Mouse (Mus musculus): ENCODE measurements around the gene Zfp114.
A peak's percentile ranks its signal among the peaks of the same experiment; 100 is the strongest.

Zfp114 gene

GRCm38 (mm10) chr7:24174618-24175336 lies at the start of gene Zfp114:
Gene Zfp114, plus strand, starts transcription at chr7:24175060.
- DNase-seq (ENCODE audit: extremely low read depth, insufficient read length, low spot score): no peak

- no peak for DNase-seq (ENCODE audit: extremely low read depth, insufficient read length, low spot score)
Measured at GRCm38 (mm10) chr7:24133425-24133995, 41.4 kb upstream of the Zfp114 start.

DNA sequence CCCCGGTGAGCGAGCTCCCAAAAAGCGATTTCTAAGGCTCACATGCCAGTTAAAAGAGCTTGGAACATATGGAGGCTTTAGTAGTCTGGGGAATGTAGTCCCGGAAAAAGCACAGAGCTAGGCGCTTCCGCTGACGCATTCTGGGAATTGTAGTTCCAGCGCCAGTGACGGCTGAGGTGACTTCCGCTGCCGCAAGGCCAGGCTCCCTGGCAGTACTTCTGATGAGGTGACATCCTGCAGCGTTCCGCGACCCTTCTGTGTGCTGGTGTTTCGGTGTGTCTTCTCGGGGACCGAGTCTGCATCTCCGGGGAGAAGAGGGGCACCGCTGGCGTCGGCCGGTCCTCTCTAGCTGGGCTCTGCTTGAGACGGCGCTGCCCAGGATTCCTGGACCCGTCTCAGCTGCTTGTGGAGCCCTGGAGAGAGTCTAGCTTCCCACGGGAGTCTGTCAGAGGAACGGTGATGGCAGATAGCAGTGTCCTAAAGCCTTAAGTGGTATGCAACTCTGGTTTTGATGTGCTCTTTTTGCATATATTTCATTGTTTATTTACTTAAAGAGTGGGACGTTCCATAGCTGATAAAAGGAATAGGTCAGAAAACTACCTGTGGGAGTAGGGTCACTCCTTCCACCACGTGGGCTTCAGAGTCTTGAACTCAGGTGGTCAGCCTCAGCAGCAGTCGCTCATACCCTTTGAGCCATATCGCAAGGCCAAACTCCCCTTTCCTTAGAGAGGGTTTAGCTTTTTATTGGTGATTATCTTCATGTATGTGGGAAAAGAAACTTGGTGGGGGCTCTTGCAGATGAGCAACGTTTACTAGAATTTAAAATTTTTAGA lies 40.6 kb upstream of the Zfp114 start, which contains the start of gene Zfp235:
Zfp235 (plus strand) TSS at position 174 of the 833 bp plus-strand sequence.
- peak; percentile 83 for DNase-seq (ENCODE audit: extremely low read depth, insufficient read length, low spot score)

DNA sequence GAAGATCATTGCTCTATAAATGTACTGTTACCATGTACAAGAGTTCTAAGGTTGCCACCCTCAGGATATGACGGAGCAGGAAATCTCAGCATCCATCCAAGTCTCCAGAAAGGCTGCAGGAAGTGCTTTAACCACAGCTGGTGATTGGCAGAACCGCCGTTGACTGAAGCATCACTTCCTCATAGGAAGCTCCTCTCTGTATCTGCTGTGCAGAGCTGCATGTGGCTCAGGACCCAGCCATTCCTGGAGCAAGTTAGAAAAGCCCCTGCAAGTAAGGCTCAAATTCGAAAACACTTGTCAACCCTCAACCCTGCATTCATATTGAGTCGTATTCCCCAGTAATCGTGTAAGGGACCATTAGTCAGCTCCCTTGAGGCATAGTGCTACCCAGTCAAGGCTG lies 32.3 kb upstream of the Zfp114 start:
- no peak for DNase-seq (ENCODE audit: extremely low read depth, insufficient read length, low spot score)

GRCm38 (mm10) chr7:24153272-24153671 lies 21.6 kb upstream of the Zfp114 start:
- DNase-seq (ENCODE audit: extremely low read depth, insufficient read length, low spot score): no peak

DNA sequence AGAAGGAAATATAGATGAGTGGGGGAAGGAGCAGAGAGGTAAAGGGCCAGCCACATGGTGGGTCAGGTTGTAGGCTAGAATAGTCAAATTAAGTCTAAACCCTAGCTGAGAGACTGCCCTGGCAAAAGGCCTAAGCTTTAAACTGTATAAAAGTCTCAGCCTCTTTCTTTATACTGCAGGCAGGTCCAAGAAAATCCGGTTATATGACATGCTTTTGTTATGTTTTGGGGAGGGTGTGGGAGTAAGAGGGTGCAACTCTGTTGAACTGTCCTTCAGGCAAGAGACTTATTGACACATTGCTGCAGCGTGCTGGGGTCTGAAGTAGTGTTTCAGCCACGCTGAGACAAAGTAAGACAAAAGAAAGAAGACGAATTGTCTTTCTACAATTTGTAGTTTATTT lies 2.7 kb upstream of the Zfp114 start:
- no peak for DNase-seq (ENCODE audit: extremely low read depth, insufficient read length, low spot score)

- no peak for DNase-seq (ENCODE audit: extremely low read depth, insufficient read length, low spot score)
Measured at GRCm38 (mm10) chr7:24175337-24175711, 464 bp downstream of the Zfp114 start.

DNA sequence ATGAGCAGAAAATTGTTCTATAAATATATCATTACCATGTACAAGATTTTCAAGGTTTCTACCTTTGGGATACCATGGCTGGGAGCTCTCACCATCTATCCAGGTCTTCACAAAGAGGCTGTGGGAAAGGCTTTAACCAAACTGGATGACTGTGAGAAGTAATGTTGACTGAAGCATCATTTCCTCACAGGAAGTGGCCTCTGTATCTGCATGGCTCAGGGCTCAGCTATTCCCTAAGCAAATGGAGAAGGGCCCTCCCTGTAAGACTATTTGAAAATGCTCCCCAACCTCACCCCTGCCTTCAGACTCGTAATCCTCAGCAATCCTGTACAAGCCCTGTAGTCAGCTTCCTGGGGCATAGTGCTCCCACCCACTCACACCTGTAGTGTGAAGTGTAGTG lies 12.8 kb downstream of the Zfp114 start:
- no peak for DNase-seq (ENCODE audit: extremely low read depth, insufficient read length, low spot score)

DNA sequence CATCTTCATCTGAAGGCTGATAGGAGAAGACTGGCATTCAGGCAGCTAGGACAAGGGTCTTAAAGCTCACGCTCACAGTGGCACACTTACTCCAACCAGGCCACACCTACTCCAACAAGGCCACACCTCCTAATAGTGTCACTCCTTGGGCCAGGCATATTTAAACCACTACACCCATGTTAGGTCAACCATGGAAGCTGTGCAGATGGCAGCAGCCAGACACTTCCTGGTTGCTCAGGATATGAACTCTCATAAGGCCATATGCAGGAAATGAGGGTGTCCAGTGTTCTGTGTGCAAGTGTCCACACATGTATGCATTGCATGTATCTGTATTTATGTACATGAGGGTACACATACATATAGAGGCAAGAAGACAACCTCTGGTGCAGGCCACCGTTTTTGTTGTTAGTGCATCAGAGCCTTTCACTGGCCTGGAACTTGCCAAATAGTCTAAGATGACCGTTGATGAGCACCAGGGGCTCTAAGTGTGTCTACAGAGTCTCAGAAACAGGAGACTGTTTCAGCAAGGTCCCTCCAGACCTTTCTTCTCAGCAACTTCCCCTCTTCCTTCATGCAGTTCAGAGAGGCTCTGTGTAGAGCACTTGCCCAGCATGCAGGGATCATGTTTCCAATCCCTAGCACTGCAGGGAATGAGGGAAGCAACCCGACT lies 14.2 kb downstream of the Zfp114 start:
- DNase-seq (ENCODE audit: extremely low read depth, insufficient read length, low spot score): no peak

- no peak for DNase-seq (ENCODE audit: extremely low read depth, insufficient read length, low spot score)
Measured at GRCm38 (mm10) chr7:24189571-24189944, 14.7 kb downstream of the Zfp114 start.

GRCm38 (mm10) chr7:24191361-24191760 lies 16.5 kb downstream of the Zfp114 start:
- no peak for DNase-seq (ENCODE audit: extremely low read depth, insufficient read length, low spot score)

- no peak for DNase-seq (ENCODE audit: extremely low read depth, insufficient read length, low spot score)
Measured at GRCm38 (mm10) chr7:24193157-24193556, 18.3 kb downstream of the Zfp114 start.

DNA sequence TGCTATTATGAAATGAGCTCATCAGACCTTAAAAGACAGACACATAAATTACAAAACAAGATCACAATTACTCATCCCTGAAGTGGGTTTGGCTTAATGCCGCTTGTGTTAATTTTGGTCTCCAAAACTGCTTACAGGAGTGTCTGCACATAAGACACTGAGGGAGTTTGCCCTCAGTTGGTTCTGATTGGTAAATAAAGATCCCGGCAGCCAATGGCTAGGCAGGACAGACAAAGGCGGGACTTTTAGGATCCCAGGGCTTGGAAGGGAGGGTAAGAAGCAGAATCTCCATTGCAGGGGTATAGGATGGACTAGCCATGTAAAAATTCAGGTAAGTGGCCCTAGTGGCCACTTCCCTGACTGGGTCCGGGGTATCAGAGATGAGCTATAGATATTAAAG lies 22.1 kb downstream of the Zfp114 start:
- DNase-seq (ENCODE audit: extremely low read depth, insufficient read length, low spot score): no peak

DNA sequence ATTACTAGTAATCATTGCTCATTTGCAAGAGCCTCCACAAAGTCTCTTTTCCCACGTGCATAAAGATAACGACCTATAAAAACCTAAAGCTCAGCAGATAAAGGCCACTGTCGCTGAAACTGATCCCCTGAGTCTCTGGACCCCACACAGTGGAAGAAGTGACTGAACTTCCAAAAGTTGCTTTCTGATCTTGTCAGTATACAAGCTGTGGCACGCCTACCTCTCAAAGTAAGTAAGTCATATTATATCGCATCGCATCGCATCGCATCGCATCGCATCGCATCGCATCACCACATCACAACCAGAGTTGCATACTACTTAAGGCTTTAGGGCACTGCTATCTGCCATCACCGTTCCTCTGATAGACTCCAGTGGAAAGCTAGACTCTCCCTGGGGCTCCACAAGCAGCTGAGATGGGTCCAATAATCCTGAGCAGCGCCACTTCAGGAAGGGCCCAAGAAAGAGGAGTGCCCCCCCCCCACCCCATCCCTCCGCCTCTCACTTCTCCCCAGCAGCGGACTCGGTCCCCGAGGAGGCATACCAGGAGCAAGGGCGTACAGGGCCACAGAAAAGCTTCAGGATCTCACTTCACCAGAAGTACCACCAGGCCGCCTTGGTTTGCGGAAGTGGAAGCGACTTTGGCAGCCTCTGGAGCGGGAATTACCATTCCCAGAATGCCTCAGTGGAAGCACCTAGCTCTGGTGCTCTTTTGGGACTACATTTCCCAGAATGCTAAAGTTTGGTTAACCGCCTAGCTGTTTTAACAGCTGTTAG lies 32.8 kb downstream of the Zfp114 start:
- peak; percentile 75 for DNase-seq (ENCODE audit: extremely low read depth, insufficient read length, low spot score)

DNA sequence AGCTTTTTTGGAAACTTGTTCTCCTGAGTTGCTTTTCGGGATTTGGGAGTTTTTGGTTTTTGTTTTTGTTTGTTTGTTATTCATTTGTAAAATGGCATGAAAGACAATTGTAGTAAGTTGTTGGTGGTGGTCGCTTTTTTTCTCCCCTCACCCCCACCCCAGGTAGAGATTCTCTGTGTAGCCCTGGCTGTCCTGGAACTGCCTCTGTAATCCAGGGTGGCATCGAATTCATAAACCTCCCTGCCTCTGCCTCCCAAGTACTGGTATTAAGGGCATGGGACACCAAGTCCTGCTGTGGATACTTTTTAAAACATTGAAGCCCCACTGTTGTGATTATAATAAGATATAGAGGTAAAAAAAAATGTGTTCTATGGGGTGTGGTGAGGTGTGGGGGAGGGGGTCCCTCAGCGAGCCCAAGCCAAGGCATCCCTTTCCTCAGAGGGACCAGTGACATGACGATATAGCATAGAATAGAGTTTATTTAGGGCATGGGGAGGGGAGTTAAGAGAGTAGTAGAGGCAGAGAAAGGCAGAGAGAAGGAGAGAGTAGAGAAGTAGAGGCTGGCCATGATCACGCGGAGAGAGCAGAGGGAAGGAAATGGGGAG lies 33.5 kb downstream of the Zfp114 start:
- DNase-seq (ENCODE audit: extremely low read depth, insufficient read length, low spot score): no peak

DNA sequence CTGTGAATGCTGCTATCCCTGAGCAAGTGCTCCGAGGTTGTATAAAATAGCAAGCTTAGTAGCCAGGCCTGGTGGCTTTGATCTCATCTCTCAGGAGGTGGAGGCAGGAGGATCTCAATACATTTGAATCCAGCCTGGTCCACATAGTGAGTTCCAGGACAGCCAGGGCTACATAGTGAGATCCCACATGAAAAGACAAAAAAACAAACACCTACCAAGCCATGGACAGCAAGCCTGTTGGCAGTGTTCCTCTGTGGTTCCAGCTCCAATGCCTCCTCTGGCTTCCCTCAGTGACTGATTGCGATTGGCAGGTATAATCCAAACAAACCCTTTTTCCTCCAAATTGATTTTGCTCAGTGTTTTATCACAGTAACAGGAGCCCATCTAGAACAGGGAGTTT lies 35.4 kb downstream of the Zfp114 start:
- no peak for DNase-seq (ENCODE audit: extremely low read depth, insufficient read length, low spot score)

GRCm38 (mm10) chr7:24211343-24211742 lies 36.5 kb downstream of the Zfp114 start, which contains the start of gene Zfp111:
Gene Zfp111, minus strand, starts transcription at chr7:24211443.
- DNase-seq (ENCODE audit: extremely low read depth, insufficient read length, low spot score): no peak
